Mouse (Mus musculus): ENCODE results near the gene Gm11116. TPM values are rescaled to one million over a fixed set of nuclear protein-coding genes. Genes with fewer than 3 reads are reported as not detected.
"Not testable (repeated sequence)": the region's sequence is repeated elsewhere in the genome, so short reads cannot be mapped to it uniquely, and the experiment has no call there.

Gene Gm11116
- polyA plus RNA-seq (2014; fragmentation: Nextera tagmentation; extraction: Ambion mirVana), result not detected in 2 replicates

DNA sequence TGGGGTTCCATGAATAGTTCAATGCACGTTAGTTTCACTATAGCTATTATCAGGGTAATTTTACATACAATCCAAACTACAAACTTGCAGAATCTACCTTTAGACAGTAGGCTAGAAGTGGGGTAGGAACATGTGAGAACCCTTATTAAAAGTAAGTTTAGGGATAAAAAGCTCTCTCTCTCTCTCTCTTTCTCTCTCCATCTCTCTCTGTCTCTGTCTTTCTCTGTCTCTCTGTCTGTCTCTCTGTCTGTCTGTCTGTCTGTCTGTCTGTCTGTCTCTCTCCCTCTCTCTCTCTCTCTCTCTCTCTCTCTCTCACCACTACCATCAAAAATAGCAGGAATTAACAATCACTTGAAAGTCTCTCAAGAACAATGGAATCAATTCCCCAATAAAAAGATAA lies at the start of gene Gm11116:
TSS of gene Gm11116 (minus strand) at position 101 of the 400 bp plus-strand sequence.
- Histone ChIP-seq H3K27ac (replicated peaks; ENCODE audit: low read depth, low read length) (no peak within 1 kb of the TSS), H3K4me3 (ENCODE audit: low read depth, low read length) (no peak within 1 kb of the TSS), H3K9me3 (ENCODE audit: control insufficient read depth, low read length) (no peaks in the 10 kb centered on the region), H3K36me3 (ENCODE audit: control insufficient read depth, insufficient read depth, low read length) (no peaks in the 10 kb centered on the region), H3K4me2 (ENCODE audit: low read depth, severe bottlenecking) (no peak within 1 kb of the TSS), H3K9ac (ENCODE audit: low read length) (no peak within 1 kb of the TSS), H3K27me3 (ENCODE audit: control insufficient read depth, insufficient read depth, low read length) (no peaks in the 10 kb centered on the region), H3K4me1 (ENCODE audit: control insufficient read depth, insufficient read depth, low read length) (no peaks in the 10 kb centered on the region)
- ATAC-seq (ENCODE audit: insufficient number of reproducible peaks, low FRiP score, low TSS enrichment, low read depth) (no peak), DNase-seq (ENCODE audit: low spot score) (no peak)
- 84% methylated on average over 1 of the region's 1 CpGs for WGBS

GRCm38 (mm10) chr5:88153999-88154398 lies 42.7 kb upstream of the Gm11116 start, which contains the start of gene Gm11115:
TSS of gene Gm11115 (minus strand) at chr5:88154099.
- no peaks in the 10 kb centered on the region for H3K9me3 ChIP-seq (ENCODE audit: control insufficient read depth, low read length)
- no peak within 1 kb of the TSS for H3K27ac ChIP-seq (replicated peaks; ENCODE audit: low read depth, low read length)
- H3K36me3 ChIP-seq (ENCODE audit: control insufficient read depth, insufficient read depth, low read length), result no peaks in the 10 kb centered on the region
- H3K4me1 ChIP-seq (ENCODE audit: control insufficient read depth, insufficient read depth, low read length), result no peaks in the 10 kb centered on the region
- no peak for ATAC-seq (ENCODE audit: insufficient number of reproducible peaks, low FRiP score, low TSS enrichment, low read depth)
- no peak for DNase-seq (ENCODE audit: low spot score)
- H3K9ac ChIP-seq (ENCODE audit: low read length), result no peak within 1 kb of the TSS
- H3K27me3 ChIP-seq (ENCODE audit: control insufficient read depth, insufficient read depth, low read length), result no peaks in the 10 kb centered on the region
- no peak within 1 kb of the TSS for H3K4me2 ChIP-seq (ENCODE audit: low read depth, severe bottlenecking)
- no peak within 1 kb of the TSS for H3K4me3 ChIP-seq (ENCODE audit: low read depth, low read length)

GRCm38 (mm10) chr5:88086256-88086655 lies 25.1 kb downstream of the Gm11116 start, which contains the start of gene Smr2:
TSS of gene Smr2 (plus strand) at chr5:88086556.
- H3K4me1 ChIP-seq (ENCODE audit: control insufficient read depth, insufficient read depth, low read length); H3K9me3 ChIP-seq (ENCODE audit: control insufficient read depth, low read length); H3K9ac ChIP-seq (ENCODE audit: low read length); H3K27me3 ChIP-seq (ENCODE audit: control insufficient read depth, insufficient read depth, low read length); H3K36me3 ChIP-seq (ENCODE audit: control insufficient read depth, insufficient read depth, low read length); H3K4me2 ChIP-seq (ENCODE audit: low read depth, severe bottlenecking); H3K27ac ChIP-seq (replicated peaks; ENCODE audit: low read depth, low read length); ATAC-seq (ENCODE audit: insufficient number of reproducible peaks, low FRiP score, low TSS enrichment, low read depth); DNase-seq (ENCODE audit: low spot score); H3K4me3 ChIP-seq (ENCODE audit: low read depth, low read length): not testable (repeated sequence)

Other genes starting within 250 kb of the Gm11116 start
- not detected in 2 replicates for gene Odam, start 226.5 kb downstream of the Gm11116 start, polyA plus RNA-seq (2014; fragmentation: Nextera tagmentation; extraction: Ambion mirVana)
- not detected in 2 replicates for gene Csn3, start 186.0 kb downstream of the Gm11116 start, polyA plus RNA-seq (2014; fragmentation: Nextera tagmentation; extraction: Ambion mirVana)
- gene 2310003L06Rik, start 142.1 kb downstream of the Gm11116 start, polyA plus RNA-seq (2014; fragmentation: Nextera tagmentation; extraction: Ambion mirVana), result not detected in 2 replicates
- not detected in 2 replicates for gene Gm28434, start 142.0 kb downstream of the Gm11116 start, polyA plus RNA-seq (2014; fragmentation: Nextera tagmentation; extraction: Ambion mirVana)
- not detected in 2 replicates for gene Cabs1, start 132.1 kb downstream of the Gm11116 start, polyA plus RNA-seq (2014; fragmentation: Nextera tagmentation; extraction: Ambion mirVana)
- gene Smr3a, start 109.0 kb downstream of the Gm11116 start, polyA plus RNA-seq (2014; fragmentation: Nextera tagmentation; extraction: Ambion mirVana), result not detected in 2 replicates
- gene Smr2, start 25.0 kb downstream of the Gm11116 start, polyA plus RNA-seq (2014; fragmentation: Nextera tagmentation; extraction: Ambion mirVana), result not detected in 2 replicates
- not detected in 2 replicates for gene Gm11115, start 42.6 kb upstream of the Gm11116 start, polyA plus RNA-seq (2014; fragmentation: Nextera tagmentation; extraction: Ambion mirVana)
- not detected in 2 replicates for gene Gm7714, start 157.4 kb upstream of the Gm11116 start, polyA plus RNA-seq (2014; fragmentation: Nextera tagmentation; extraction: Ambion mirVana)
- gene Prol1, start 205.8 kb upstream of the Gm11116 start, polyA plus RNA-seq (2014; fragmentation: Nextera tagmentation; extraction: Ambion mirVana), result not detected in 2 replicates